Comparison of ENCODE assay signal across 17 mouse cellular contexts in the genomic region with DNA sequence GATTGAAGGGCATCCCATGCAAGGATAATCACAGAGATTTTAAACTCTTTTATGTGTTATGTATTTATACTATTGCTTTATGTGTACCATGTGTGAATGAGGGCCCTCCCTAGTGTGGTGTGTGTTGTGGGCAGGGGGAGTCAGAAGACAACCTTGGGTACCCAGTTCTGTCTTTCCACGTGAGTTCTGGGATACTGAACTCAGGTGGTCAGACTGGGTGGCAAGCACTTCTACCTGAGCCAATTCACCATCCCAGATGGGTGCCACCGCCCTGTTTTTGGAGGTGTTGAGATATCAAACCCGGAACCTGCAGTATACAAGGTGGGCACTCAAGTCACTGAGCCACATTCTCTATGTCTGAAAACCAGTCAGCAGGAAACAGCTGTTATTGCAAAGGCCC. TPM values are rescaled to one million over a fixed set of nuclear protein-coding genes. Genes with fewer than 3 reads are reported as not detected.
"Had no signal": no experiment of that assay in that cellular context is flagged by ENCODE, and none has a peak within 500 bp of the region (broad histone marks: within the 10 kb centered on the region; RNA-seq: fewer than 3 reads in every experiment).

No protein-coding gene starts in this region.

- DNase-seq: cerebellum, adult 8-10 months; cerebellum, adult 9-10 months; cerebellum, adult 9-11 months; cerebellum, postnatal 10 days; cerebellum, postnatal 14 days; cerebellum, postnatal 25 days; cerebellum, postnatal 36 days; embryo, embryonic 11 days; forebrain, postnatal 0 days; gastrocnemius, adult 2 months; gastrocnemius, postnatal 10 days; gastrocnemius, postnatal 14 days; gastrocnemius, postnatal 25 days; gastrocnemius, postnatal 36 days; heart, adult 18-20 months; heart, adult 2 months had no signal

RNA-seq across cellular contexts. Expression of gene H2-Q1, which starts 48.0 kb away (rescaled TPM):
- total RNA-seq: granulocyte monocyte progenitor cell, adult 5-6 weeks had no signal
